In genomic region chr12:71498246-71499029, GRCm38 (mm10) we compare ENCODE assay signal across 12 mouse cellular contexts.
DNase-seq lines count a peak whose midpoint lies in the region; ATAC-seq and TF ChIP-seq lines count a peak whose summit lies in the region.
"Had no signal": no experiment of that assay in that cellular context is flagged by ENCODE, and none has a peak within 500 bp of the region (broad histone marks: within the 10 kb centered on the region; RNA-seq: fewer than 3 reads in every experiment).

No protein-coding gene starts in this region.

- no peak for TF ChIP-seq EP300 in liver, embryonic 14.5 days (IDR thresholded peaks at IDR 0.05; ENCODE audit: low read depth)

- H3K36me3 ChIP-seq in forebrain, postnatal 0 days (ENCODE audit: insufficient read depth), result no peaks in the 10 kb centered on the region
- H3K36me3 ChIP-seq in forebrain, embryonic 16.5 days (ENCODE audit: control insufficient read depth, insufficient read depth), result no peaks in the 10 kb centered on the region
- no peaks in the 10 kb centered on the region for H3K36me3 ChIP-seq in liver, embryonic 14.5 days (replicated peaks; ENCODE audit: control insufficient read depth, insufficient read depth, low read depth)
- H3K36me3 ChIP-seq: G1E; limb, embryonic 10.5 days had no signal

- no peak overlapping the region for H3K9ac ChIP-seq in forebrain, postnatal 0 days
- no peak overlapping the region for H3K9ac ChIP-seq in forebrain, embryonic 16.5 days (replicated peaks; ENCODE audit: low read depth, low read length)
- no peak overlapping the region for H3K9ac ChIP-seq in liver, embryonic 14.5 days (replicated peaks)

- no peak for ATAC-seq in forebrain, postnatal 0 days
- ATAC-seq in forebrain, embryonic 16.5 days, result no peak
- ATAC-seq in liver, embryonic 14.5 days (ENCODE audit: insufficient read depth), result no peak
- ATAC-seq: intestine, embryonic 16.5 days had no signal

- TF ChIP-seq CTCF in forebrain, postnatal 0 days (IDR thresholded peaks at IDR 0.05; ENCODE audit: low read depth), result peak; percentile 59
- peak; percentile 42 for TF ChIP-seq CTCF in liver, embryonic 14.5 days (IDR thresholded peaks at IDR 0.05; ENCODE audit: low read depth)

- no peak overlapping the region for H3K4me3 ChIP-seq in forebrain, postnatal 0 days (ENCODE audit: low read depth, low read length)
- H3K4me3 ChIP-seq in forebrain, embryonic 16.5 days (replicated peaks; ENCODE audit: low read length), result no peak overlapping the region
- no peak overlapping the region for H3K4me3 ChIP-seq in liver, embryonic 14.5 days (ENCODE audit: insufficient read depth in 1 of 2, low read depth in 2 of 2, low read length in 2 of 2)
- H3K4me3 ChIP-seq: limb, embryonic 10.5 days had no signal

- H3K4me1 ChIP-seq in forebrain, postnatal 0 days (ENCODE audit: insufficient read depth), result peaks cover 13% of the 10 kb centered on the region
- H3K4me1 ChIP-seq in forebrain, embryonic 16.5 days (replicated peaks; ENCODE audit: control insufficient read depth, insufficient read depth, low read length), result peaks cover 18% of the 10 kb centered on the region
- no peaks in the 10 kb centered on the region for H3K4me1 ChIP-seq in liver, embryonic 14.5 days (replicated peaks; ENCODE audit: control insufficient read depth in 2 of 2, insufficient read depth in 2 of 2, low read length in 1 of 2)

- H3K4me2 ChIP-seq in forebrain, postnatal 0 days (ENCODE audit: low read depth), result no peak overlapping the region
- H3K4me2 ChIP-seq in forebrain, embryonic 16.5 days (ENCODE audit: low read length), result no peak overlapping the region
- no peak overlapping the region for H3K4me2 ChIP-seq in liver, embryonic 14.5 days (ENCODE audit: low read depth)

- WGBS in forebrain, postnatal 0 days, result 79% methylated on average over 14 of the region's 14 CpGs
- WGBS in forebrain, embryonic 16.5 days, result 75% methylated on average over 14 of the region's 14 CpGs
- 67% methylated on average over 14 of the region's 14 CpGs for WGBS in liver, embryonic 14.5 days (ENCODE audit: insufficient replicate concordance)

- no peaks in the 10 kb centered on the region for H3K9me3 ChIP-seq in forebrain, postnatal 0 days (ENCODE audit: low read length)
- no peaks in the 10 kb centered on the region for H3K9me3 ChIP-seq in forebrain, embryonic 16.5 days (ENCODE audit: control insufficient read depth, low read length)
- no peaks in the 10 kb centered on the region for H3K9me3 ChIP-seq in liver, embryonic 14.5 days (ENCODE audit: control insufficient read depth, low read length)
- H3K9me3 ChIP-seq: G1E; limb, embryonic 10.5 days had no signal

- no peak overlapping the region for H3K27ac ChIP-seq in forebrain, postnatal 0 days (ENCODE audit: low read depth, low read length)
- no peak overlapping the region for H3K27ac ChIP-seq in forebrain, embryonic 16.5 days (ENCODE audit: low read length)
- no peak overlapping the region for H3K27ac ChIP-seq in liver, embryonic 14.5 days
- H3K27ac ChIP-seq: limb, embryonic 10.5 days had no signal

- DNase-seq in forebrain, postnatal 0 days, result no peak
- no peak for DNase-seq in liver, embryonic 14.5 days (ENCODE audit: low read depth in 3 of 3, low spot score in 3 of 3)
- no peak for DNase-seq in liver
- peak; percentile 50 for DNase-seq in R1 (ENCODE audit: low read depth, low spot score)
- peak; percentile 18 for DNase-seq in kidney, postnatal 14 days
- DNase-seq in urinary bladder, postnatal 14 days (ENCODE audit: low spot score), result no peak
- DNase-seq: adrenal gland, postnatal 25 days; right cerebral cortex, postnatal 25 days had no signal

- no peaks in the 10 kb centered on the region for H3K27me3 ChIP-seq in forebrain, postnatal 0 days (ENCODE audit: insufficient read depth, low read length)
- no peaks in the 10 kb centered on the region for H3K27me3 ChIP-seq in forebrain, embryonic 16.5 days (replicated peaks; ENCODE audit: control insufficient read depth, insufficient read depth, low read length)
- H3K27me3 ChIP-seq in liver, embryonic 14.5 days (ENCODE audit: control insufficient read depth, insufficient read depth, low read length), result no peaks in the 10 kb centered on the region

Comparison
In these comparisons a context has a peak if more than half of its experiments do, and no peak if none do; other contexts are left out.
1. DNase-seq: peak in R1 (single experiment) and kidney, postnatal 14 days (single experiment); none in forebrain, postnatal 0 days (single experiment), liver, embryonic 14.5 days (0 of 3), liver (single experiment) and urinary bladder, postnatal 14 days (single experiment).